Mouse (Mus musculus) midbrain, embryonic 14.5 days (tissue): ENCODE data around the gene Cdh22. TPM values are rescaled to one million over a fixed set of nuclear protein-coding genes. Genes with fewer than 3 reads are reported as not detected.

Experiments used
- ATAC-seq: fragments of 200-750 bp; cut with Nextera tagmentation; 2 replicates; pipeline ENCODE4 v1.8.0; 2017; ENCODE audit warnings: moderate number of reproducible peaks, moderate library complexity; ENCODE audit not compliant: low FRiP score, low TSS enrichment
- DNase-seq: peaks from one replicate; pipeline ENCODE4 v3.0.0-alpha.2; 2015
- H3K27ac ChIP-seq: fragments of 300-500 bp; sonication (generic); replicated peaks from 2 replicates; pipeline ENCODE4 v1.5.1; 2014; ENCODE audit warnings: mild to moderate bottlenecking, low read depth, low read length, moderate library complexity
- H3K27me3 ChIP-seq: fragments of 300-500 bp; sonication (generic); 2 replicates; pipeline ENCODE4 v1.6.1; 2014; ENCODE audit warnings: low read length, control low read depth, mixed read lengths; ENCODE audit not compliant: control insufficient read depth, insufficient read depth
- H3K36me3 ChIP-seq: fragments of 300-500 bp; sonication (generic); 2 replicates; pipeline ENCODE4 v1.6.1; 2014; ENCODE audit warnings: low read length, control low read depth; ENCODE audit not compliant: control insufficient read depth, insufficient read depth
- H3K4me1 ChIP-seq: fragments of 300-500 bp; sonication (generic); 2 replicates; pipeline ENCODE4 v1.6.1; 2014; ENCODE audit warnings: mild to moderate bottlenecking, antibody characterized with exemption, low read length, control low read depth; ENCODE audit not compliant: control insufficient read depth, insufficient read depth
- H3K4me2 ChIP-seq: fragments of 300-500 bp; sonication (generic); 2 replicates; pipeline ENCODE4 v1.6.1; 2014; ENCODE audit warnings: mild to moderate bottlenecking, low read length, moderate library complexity
- H3K4me3 ChIP-seq: fragments of 300-500 bp; sonication (generic); replicated peaks from 2 replicates; pipeline ENCODE4 v1.5.1; 2014; ENCODE audit warnings: low read depth, low read length
- H3K9ac ChIP-seq: fragments of 300-500 bp; sonication (generic); replicated peaks from 2 replicates; pipeline ENCODE4 v1.6.1; 2014; ENCODE audit warnings: mild to moderate bottlenecking, low read length, moderate library complexity
- H3K9me3 ChIP-seq: fragments of 300-500 bp; sonication (generic); 2 replicates; pipeline ENCODE4 v1.6.1; 2016; ENCODE audit warnings: low read length, control low read depth, mixed read lengths; ENCODE audit not compliant: control insufficient read depth
- WGBS: fragments of 180-500 bp; shearing (Covaris S2); extraction: QIAGEN DNeasy Blood & Tissue Kit; methylation state at CpG from one replicate; pipeline ENCODE4 v1.1.7; 2014; 5-methylcytosine and 5-hydroxymethylcytosine counted together
- polyA plus RNA-seq: library from polyadenylated mRNA; unstranded; fragments of >200 nt; fragmentation: Nextera tagmentation; extraction: Ambion mirVana; gene quantifications from 2 replicates; pipeline ENCODE4 v1.2.1, GENCODE M21; 2014

Gene Cdh22
- polyA plus RNA-seq, 1 experiment from 2014 or later = 15.8 TPM

- peak; percentile 47; the same call in 1 of the 2 replicates for ATAC-seq
- Histone ChIP-seq H3K36me3 (no peaks in the 10 kb centered on the region), H3K4me3 (no peak overlapping the region), H3K9me3 (no peaks in the 10 kb centered on the region), H3K9ac (no peak overlapping the region; the same call in 1 of the 2 replicates), H3K27ac (peak overlapping the region; percentile 46), H3K4me2 (peak overlapping the region; percentile 34; the same call in 1 of the 2 replicates), H3K4me1 (peaks cover 38% of the 10 kb centered on the region), H3K27me3 (peaks cover 33% of the 10 kb centered on the region; the same call in 1 of the 2 replicates)
- 5% methylated on average over 11 of the region's 11 CpGs for WGBS
- peak; percentile 63 for DNase-seq
These were observed 8.6 kb upstream of the Cdh22 start for GRCm38 (mm10) chr2:165243122-165243720.

DNA sequence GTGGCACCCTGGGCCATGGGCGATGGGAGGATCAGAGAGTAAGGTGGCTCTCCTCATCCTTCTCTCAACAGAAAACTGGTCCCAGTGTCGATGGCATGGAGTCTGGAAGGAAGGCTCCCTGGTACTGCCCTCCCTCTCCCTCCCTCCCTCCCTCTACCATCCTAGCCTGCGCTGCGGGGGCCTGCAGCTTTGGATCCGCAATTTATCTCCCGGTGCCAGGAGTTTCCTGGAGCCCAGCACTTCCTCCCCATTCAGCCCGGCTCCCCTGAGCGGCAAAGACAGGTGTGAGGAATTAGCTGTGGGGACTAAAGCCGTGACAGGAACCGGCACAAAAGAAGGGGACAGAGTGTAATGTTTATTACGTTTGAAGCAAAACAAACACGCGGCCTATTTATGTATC is 7.9 kb upstream of the Cdh22 start:
- DNase-seq (peak; percentile 62), ATAC-seq (no peak)

GRCm38 (mm10) chr2:165241786-165242185 is 7.1 kb upstream of the Cdh22 start:
- Histone ChIP-seq H3K4me3 (no peak overlapping the region), H3K9ac (no peak overlapping the region), H3K9me3 (no peaks in the 10 kb centered on the region), H3K4me1 (peaks cover 30% of the 10 kb centered on the region), H3K4me2 (no peak overlapping the region), H3K36me3 (no peaks in the 10 kb centered on the region), H3K27ac (no peak overlapping the region), H3K27me3 (peaks cover 37% of the 10 kb centered on the region; the same call in 1 of the 2 replicates)
- ATAC-seq = no peak
- WGBS = 71% methylated on average over 7 of the region's 7 CpGs
- no peak for DNase-seq

More for the DNA sequence above, 7.9 kb upstream of the Cdh22 start:
- peak overlapping the region; percentile 46 for H3K27ac ChIP-seq
- H3K36me3 ChIP-seq = no peaks in the 10 kb centered on the region
- H3K4me1 ChIP-seq = peaks cover 38% of the 10 kb centered on the region
- no peaks in the 10 kb centered on the region for H3K9me3 ChIP-seq
- WGBS = 6% methylated on average over 13 of the region's 13 CpGs
- H3K4me2 ChIP-seq = peak overlapping the region; percentile 34; the same call in 1 of the 2 replicates
- H3K4me3 ChIP-seq = no peak overlapping the region
- peaks cover 33% of the 10 kb centered on the region; the same call in 1 of the 2 replicates for H3K27me3 ChIP-seq
- H3K9ac ChIP-seq = no peak overlapping the region; the same call in 1 of the 2 replicates

GRCm38 (mm10) chr2:165240371-165240770 is 5.7 kb upstream of the Cdh22 start:
- peaks cover 45% of the 10 kb centered on the region for H3K27me3 ChIP-seq
- 42% methylated on average over 8 of the region's 8 CpGs for WGBS

GRCm38 (mm10) chr2:165239533-165240144 is 5.0 kb upstream of the Cdh22 start:
- no peak overlapping the region for H3K27ac ChIP-seq
- H3K9ac ChIP-seq = no peak overlapping the region
- no peaks in the 10 kb centered on the region for H3K36me3 ChIP-seq
- peaks cover 39% of the 10 kb centered on the region for H3K4me1 ChIP-seq
- DNase-seq (no peak), ATAC-seq (no peak)
- no peak overlapping the region for H3K4me3 ChIP-seq
- peaks cover 45% of the 10 kb centered on the region for H3K27me3 ChIP-seq
- H3K9me3 ChIP-seq = no peaks in the 10 kb centered on the region
- no peak overlapping the region for H3K4me2 ChIP-seq
- 36% methylated on average over 15 of the region's 15 CpGs for WGBS

More at GRCm38 (mm10) chr2:165240371-165240770, 5.7 kb upstream of the Cdh22 start:
- Histone ChIP-seq H3K9me3 (no peaks in the 10 kb centered on the region), H3K36me3 (no peaks in the 10 kb centered on the region), H3K4me2 (no peak overlapping the region), H3K9ac (no peak overlapping the region), H3K27ac (no peak overlapping the region), H3K4me1 (peaks cover 32% of the 10 kb centered on the region), H3K4me3 (no peak overlapping the region)
- ATAC-seq (no peak), DNase-seq (no peak)

GRCm38 (mm10) chr2:165238416-165239145 is 3.9 kb upstream of the Cdh22 start:
- Histone ChIP-seq H3K27me3 (peaks cover 47% of the 10 kb centered on the region), H3K9ac (no peak overlapping the region), H3K9me3 (no peaks in the 10 kb centered on the region), H3K4me1 (peaks cover 36% of the 10 kb centered on the region), H3K27ac (no peak overlapping the region), H3K4me2 (no peak overlapping the region), H3K36me3 (no peaks in the 10 kb centered on the region), H3K4me3 (no peak overlapping the region)
- no peak for ATAC-seq
- WGBS = 2% methylated on average over 12 of the region's 12 CpGs
- peak; percentile 66 for DNase-seq

- Histone ChIP-seq H3K4me2 (peak overlapping the region; percentile 96), H3K9me3 (no peaks in the 10 kb centered on the region), H3K27me3 (peaks cover 35% of the 10 kb centered on the region), H3K4me1 (peaks cover 35% of the 10 kb centered on the region), H3K27ac (peak overlapping the region; percentile 89), H3K9ac (peak overlapping the region; percentile 87), H3K36me3 (no peaks in the 10 kb centered on the region), H3K4me3 (peak overlapping the region; percentile 72)
- ATAC-seq (no peak; the same call in 1 of the 2 replicates), DNase-seq (no peak)
- WGBS = under 1% methylated on average over 38 of the region's 41 CpGs
These were observed 401 bp downstream of the Cdh22 start for GRCm38 (mm10) chr2:165234291-165234612.

GRCm38 (mm10) chr2:165233491-165234290 is 962 bp downstream of the Cdh22 start:
- DNase-seq (peak; percentile 79), ATAC-seq (peak; percentile 4; the same call in 1 of the 2 replicates)
- Histone ChIP-seq H3K4me1 (peaks cover 39% of the 10 kb centered on the region), H3K27me3 (peaks cover 30% of the 10 kb centered on the region), H3K36me3 (no peaks in the 10 kb centered on the region), H3K9ac (peak overlapping the region; percentile 87), H3K9me3 (no peaks in the 10 kb centered on the region), H3K4me2 (peak overlapping the region; percentile 96), H3K4me3 (peak overlapping the region; percentile 72), H3K27ac (peak overlapping the region; percentile 89)
- under 1% methylated on average over 81 of the region's 82 CpGs for WGBS
